Mouse (Mus musculus) telencephalon, adult 2 months (tissue): ENCODE data around the gene Hhat.

Source experiments
- DNase-seq: peaks from one replicate; pipeline ENCODE4 v3.0.0-alpha.2; 2011; ENCODE audit warnings: low read depth, low spot score

Hhat gene

GRCm38 (mm10) chr1:192497505-192497904, 273.5 kb downstream of the Hhat start:
- DNase-seq = no peak

GRCm38 (mm10) chr1:192489908-192490825, 280.9 kb downstream of the Hhat start:
- peak; percentile 34 for DNase-seq

GRCm38 (mm10) chr1:192487571-192487970, 283.5 kb downstream of the Hhat start:
- DNase-seq = no peak

- DNase-seq = peak; percentile 56
These were observed 286.0 kb downstream of the Hhat start for GRCm38 (mm10) chr1:192485030-192485429.

- DNase-seq = no peak
These were observed 289.6 kb downstream of the Hhat start for GRCm38 (mm10) chr1:192481446-192481845.

GRCm38 (mm10) chr1:192480072-192480784, 290.8 kb downstream of the Hhat start:
- DNase-seq = no peak

GRCm38 (mm10) chr1:192478176-192478575, 292.8 kb downstream of the Hhat start:
- DNase-seq = no peak

GRCm38 (mm10) chr1:192477556-192477955, 293.5 kb downstream of the Hhat start:
- DNase-seq = no peak

GRCm38 (mm10) chr1:192476704-192477103, 294.3 kb downstream of the Hhat start:
- no peak for DNase-seq

GRCm38 (mm10) chr1:192473134-192473533, 297.9 kb downstream of the Hhat start:
- no peak for DNase-seq

GRCm38 (mm10) chr1:192472366-192472765, 298.7 kb downstream of the Hhat start:
- no peak for DNase-seq

- no peak for DNase-seq
These were observed 307.3 kb downstream of the Hhat start for GRCm38 (mm10) chr1:192463732-192464131.

- DNase-seq = no peak
These were observed 313.4 kb downstream of the Hhat start for GRCm38 (mm10) chr1:192457526-192458206.

- DNase-seq = no peak
These were observed 314.0 kb downstream of the Hhat start for GRCm38 (mm10) chr1:192457037-192457436.

GRCm38 (mm10) chr1:192454981-192455380, 316.0 kb downstream of the Hhat start:
- DNase-seq = no peak

- no peak for DNase-seq
These were observed 316.5 kb downstream of the Hhat start for GRCm38 (mm10) chr1:192454501-192454900.

- DNase-seq = no peak
These were observed 319.3 kb downstream of the Hhat start for GRCm38 (mm10) chr1:192451722-192452121.

- no peak for DNase-seq
These were observed 320.6 kb downstream of the Hhat start for GRCm38 (mm10) chr1:192450425-192450824.

- DNase-seq = no peak
These were observed 321.3 kb downstream of the Hhat start for GRCm38 (mm10) chr1:192449572-192450351.

- no peak for DNase-seq
These were observed 322.5 kb downstream of the Hhat start for GRCm38 (mm10) chr1:192448512-192448911.

GRCm38 (mm10) chr1:192447666-192448065, 323.4 kb downstream of the Hhat start:
- DNase-seq = no peak
